Mouse (Mus musculus) thymus, postnatal 36 days (tissue): ENCODE measurements around the gene Gje1.

Source experiments
- DNase-seq, 2 experiments: peaks; one replicate each; pipeline ENCODE4 v3.0.0; 2022; ENCODE audit warnings: mixed read lengths in 2 of 2

The Gje1 gene

DNA sequence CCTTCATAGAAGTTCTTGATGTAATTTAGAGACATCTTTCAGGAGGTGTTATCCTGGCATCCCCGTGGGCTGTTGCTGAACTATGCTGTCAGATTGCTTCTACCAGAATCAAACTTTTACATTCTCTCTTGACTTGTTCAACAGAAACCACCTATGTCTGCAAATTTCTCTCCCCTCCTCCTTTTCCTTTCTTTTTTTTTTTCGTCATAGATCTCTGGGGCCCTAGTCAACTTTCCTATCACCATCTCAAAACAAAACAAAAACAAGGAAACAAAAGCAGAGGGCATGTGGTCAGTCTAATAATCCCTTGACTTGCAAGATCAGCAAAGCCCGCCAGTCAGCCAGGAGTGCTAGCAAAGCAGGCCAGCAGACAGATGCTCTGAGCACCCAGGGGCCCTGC, at the start of gene Gje1:
Gene Gje1, minus strand, starts transcription at position 101 of the 400 bp plus-strand sequence.
- DNase-seq, result no peak

DNA sequence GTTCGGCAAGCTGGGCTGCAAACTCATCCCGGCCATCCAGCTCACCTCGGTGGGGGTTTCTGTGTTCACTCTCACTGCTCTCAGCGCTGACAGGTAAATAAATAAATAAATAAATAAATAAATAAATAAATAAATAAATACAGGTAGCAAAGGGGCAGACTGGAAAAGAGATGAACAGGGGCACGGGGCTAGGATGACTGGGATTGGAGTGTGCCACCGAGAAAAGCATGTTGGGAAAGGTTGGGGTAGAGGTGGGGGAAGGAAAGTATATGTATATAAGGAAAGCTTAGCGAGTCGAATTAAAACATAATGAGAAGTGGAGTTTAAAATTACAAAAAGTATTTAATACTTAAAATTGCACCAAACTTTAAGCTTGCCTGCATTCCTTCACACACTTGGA, 42.6 kb upstream of the Gje1 start:
- DNase-seq, result no peak

DNA sequence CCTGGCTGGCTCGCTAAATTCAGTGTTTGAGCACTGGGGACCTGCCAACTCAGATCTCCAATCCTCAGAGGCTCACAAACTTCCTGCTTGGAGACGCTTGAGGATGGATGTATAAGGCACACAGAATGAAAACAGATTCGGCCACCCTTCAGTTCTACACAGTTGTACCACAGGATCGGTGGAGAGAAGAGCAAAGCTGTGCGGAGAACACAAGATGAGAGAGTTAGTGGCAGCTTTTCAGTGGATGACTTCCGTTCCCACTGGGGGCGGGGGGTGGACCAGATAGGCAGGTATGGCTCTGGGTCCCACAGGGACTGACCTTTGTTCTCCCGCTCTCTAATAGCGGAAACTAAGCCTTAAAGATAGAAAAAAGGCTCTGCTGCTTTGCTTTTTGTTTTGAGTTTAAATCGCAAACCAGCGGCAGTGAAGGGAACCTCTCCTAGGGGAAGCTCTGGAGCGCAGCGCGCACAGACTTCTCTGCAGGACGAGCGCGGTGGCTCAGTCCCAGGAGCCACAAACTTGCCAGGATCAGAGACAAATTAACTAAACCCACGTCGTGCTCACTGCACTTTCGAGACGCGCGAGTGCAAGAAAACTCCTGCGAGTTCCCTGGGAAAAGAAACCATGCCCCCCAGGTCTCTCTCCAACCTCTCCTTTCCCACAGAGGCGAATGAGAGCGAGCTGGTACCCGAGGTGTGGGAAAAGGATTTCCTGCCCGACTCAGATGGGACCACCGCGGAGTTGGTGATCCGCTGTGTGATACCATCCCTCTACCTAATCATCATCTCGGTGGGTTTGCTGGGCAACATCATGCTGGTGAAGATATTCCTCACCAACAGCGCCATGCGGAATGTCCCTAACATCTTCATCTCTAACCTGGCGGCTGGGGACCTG, 41.9 kb upstream of the Gje1 start:
- no peak for DNase-seq

DNA sequence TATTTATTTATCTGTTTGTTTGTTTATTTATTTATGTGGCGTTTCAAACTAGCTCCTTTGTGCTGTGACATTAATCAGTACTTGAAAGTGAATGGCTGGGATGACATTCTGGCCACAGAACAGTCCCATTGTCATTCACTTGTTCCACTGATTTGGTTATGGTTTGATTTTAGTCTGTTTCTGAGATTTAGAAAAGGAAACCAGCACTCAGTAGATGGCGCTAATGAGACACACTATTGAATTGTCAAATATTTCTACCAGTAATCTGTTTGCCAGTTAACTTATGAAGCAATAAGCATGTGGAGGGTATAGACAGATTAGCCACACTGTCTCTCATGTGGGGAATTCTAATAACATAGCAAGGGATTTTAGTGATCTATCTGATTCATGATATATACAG, 16.3 kb upstream of the Gje1 start:
- DNase-seq, result no peak

DNA sequence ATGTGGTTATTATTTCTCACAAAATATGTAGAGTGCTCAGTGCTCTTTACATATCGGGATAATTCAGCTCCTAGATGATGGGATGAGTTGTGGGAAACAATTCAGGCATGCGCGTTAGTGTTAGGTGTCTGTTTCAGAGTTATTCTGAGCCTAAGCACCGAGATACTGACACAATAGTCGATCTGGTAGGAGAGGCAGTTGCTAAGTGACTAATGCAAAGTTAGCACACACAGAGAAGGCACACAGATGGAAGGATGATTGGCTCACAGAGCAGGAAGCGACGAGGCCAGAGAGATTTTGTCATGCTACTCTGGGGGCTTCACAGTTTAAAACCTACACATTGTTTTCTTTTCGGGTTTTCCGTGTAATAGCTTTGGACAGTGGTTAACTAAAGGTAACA, 7.7 kb upstream of the Gje1 start:
- DNase-seq, result no peak

DNA sequence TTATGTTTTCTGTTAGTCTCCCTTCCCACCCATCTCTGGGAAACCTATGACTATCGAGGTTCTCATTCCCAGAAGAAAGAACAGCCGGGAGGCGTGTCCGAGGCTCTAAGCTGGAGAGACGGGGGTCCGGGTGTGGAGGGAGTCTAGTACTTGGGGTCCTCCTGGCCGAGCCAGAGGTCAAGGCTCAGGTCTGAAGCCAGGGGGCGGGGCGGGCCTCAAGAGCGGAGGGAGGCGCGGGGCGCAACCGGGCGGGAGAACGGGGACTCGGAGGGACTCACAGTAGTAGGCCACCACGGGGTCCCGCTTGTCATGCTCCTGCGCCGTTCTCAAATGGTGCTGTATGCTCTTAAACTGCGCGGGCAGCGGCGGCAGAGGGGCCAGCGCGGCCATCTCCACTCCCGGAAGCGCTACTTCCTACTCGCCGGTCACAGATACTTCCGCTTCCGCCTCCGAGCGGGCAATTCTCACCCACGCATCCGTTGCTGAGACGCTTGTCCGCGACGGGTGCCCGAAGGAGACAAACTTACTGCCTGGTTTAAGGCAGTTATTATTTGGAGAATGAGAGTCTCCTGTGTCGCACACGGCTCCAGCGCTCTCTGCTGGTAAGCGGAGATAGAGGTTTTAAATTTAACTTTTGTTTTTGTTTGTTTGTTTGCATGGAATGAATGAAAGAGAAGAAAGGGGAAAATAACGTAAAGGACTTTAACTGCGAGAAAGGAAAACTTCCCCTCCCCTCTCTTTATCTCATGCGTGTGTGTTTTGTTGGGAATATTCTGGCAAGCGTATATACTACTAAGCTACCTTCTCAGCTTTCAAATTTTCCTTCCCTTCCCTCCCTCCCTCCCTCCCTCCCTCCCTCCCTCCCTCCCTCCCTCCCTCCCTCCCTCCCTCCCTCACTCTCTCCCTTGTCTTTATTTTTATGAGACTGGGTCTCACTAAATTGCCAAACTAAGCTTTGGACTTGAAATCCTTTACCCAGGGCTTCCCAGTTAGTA, 12.6 kb downstream of the Gje1 start, which contains the start of the genes Vta1 and Nmbr:
Gene Vta1, minus strand, starts transcription at position 489 of the 995 bp plus-strand sequence.
Gene Nmbr, plus strand, starts transcription at position 520 of the 995 bp plus-strand sequence.
- DNase-seq, result peak; percentile 97

DNA sequence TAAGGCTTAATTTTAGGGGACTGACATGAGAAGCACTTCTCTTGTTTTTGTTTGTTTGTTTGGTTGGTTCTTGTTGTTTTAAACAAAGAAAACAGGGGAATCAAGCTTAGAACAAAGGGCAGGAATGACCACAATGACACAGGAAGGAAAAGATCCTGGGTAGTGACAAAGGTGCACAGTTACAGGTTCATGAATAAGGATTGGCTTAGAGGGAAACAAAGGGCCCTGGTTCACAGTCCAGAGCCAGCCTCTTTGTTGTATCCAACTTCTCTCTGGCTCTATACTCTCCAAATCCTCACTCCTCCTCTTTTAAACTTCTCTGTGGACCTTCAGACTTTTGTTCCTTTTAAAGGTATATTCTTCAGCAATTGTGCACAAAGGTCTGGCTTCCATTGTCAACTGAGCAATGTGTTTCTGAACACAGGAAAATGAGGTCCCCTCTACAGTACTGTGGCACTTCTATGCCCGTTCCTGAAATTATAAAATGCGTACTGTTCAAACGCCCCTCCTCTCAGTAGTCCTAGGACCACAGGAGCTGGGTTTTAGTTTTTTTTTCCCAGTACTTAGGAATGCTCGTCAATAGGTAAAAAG, 14.1 kb downstream of the Gje1 start:
- no peak for DNase-seq

DNA sequence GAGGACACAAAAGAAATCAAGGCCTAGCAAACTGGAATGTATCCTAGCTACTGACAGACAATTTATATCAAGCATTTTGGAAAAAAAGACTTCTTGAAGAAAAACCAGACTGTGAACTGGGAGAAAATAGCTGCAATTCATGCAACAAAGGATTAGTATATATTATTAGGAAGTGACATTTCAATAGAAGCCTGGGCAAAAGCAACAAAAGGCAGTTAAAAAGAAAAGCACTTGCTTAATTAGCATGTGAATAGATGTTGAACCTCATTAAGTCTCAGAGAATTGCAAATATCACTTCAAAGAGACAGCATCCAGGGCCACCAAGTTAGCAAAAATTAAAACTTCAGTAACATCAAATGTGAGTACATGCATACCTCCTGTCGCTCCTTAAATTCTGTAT, 14.8 kb downstream of the Gje1 start:
- no peak for DNase-seq

DNA sequence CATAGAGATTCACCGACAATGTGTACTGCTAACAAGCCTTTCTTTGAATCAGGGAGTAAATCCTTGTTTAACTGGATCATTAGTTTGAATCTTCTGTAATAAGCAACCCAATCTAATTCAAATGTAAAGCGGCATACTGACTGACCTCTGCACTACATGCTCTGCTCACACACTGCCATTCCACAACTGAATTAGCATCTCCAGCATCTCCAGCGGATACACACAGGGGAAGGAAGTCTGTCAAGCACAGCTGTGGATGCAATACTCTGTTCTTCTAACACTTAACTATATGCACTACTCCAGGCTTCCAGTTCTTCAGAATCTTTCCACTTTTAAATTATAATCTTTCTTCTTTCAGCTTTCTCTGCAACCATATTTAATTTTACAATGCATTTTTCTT, 27.7 kb downstream of the Gje1 start:
- no peak for DNase-seq

DNA sequence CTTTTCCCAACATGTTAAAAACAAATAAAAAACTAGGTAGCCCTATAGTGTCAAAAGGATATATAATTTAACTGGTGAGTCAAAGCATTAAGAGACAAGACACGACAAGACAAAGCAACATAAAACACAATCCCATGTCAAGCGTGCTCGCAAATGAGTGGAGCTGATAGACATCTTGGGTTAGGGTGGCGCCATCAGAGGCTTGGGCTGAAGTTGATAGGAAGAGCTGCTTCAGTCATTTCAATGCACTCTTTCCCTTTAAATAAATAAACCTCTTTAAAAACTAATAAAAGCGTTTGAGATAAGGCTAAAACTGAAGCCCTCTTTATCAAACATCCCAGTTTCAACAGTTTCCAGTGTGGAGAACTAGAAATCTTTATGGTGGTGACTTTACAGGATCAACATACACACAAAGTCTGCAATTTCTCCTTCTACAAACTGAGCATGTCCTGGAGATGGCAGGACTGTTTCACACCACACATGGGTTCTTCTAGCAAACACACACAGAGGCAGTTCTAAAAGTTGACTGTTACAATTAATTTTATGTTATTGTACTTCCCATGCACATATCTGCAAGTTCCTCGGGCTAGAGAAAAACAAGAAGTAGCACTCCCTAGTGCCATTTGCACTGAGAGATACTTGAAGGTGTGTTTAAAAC, 29.1 kb downstream of the Gje1 start:
- DNase-seq, result no peak

DNA sequence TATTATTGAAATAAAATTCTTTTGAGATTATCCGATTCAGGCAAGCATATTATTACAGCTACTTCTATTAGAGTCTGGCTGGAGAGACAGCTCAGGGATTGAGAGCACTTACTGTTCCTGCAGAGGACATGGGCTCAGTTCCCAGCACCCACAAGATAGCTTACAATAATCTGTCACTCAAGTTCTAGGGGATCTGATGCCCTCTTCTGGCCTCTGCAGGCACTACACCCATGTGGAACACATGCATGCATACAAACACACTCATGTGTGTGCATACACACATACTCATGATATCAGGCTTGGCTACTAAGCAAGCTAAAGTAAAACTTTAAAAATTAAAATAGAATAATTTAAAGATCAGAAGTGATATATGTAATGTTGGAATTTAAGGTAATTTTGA, 32.4 kb downstream of the Gje1 start:
- no peak for DNase-seq

DNA sequence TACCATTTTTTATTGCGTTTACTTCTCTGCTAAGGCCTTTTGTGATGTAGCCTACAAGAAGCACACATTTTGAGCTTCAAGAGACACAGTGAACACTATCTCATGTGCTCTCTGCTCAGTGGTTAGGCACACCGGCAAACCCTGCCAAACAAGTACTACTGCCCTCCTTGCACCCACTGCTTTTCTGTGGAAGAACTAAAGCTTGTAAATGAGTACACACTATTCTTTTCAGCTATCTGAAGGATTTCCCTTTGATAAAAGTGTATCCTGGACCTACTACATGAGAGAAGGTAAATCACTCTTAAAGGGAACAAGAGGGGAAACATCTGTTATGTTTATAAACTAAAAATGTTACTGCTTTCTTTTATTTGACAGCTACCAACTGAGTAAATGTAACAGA, 51.9 kb downstream of the Gje1 start:
- DNase-seq, result no peak
